Mouse (Mus musculus): ENCODE results near the gene Gnai3. TPM values are rescaled to one million over a fixed set of nuclear protein-coding genes. Genes with fewer than 3 reads are reported as not detected.

The Gnai3 gene
- total and polyA plus RNA-seq, 2 experiments: 19.0 to 89.5 TPM

DNA sequence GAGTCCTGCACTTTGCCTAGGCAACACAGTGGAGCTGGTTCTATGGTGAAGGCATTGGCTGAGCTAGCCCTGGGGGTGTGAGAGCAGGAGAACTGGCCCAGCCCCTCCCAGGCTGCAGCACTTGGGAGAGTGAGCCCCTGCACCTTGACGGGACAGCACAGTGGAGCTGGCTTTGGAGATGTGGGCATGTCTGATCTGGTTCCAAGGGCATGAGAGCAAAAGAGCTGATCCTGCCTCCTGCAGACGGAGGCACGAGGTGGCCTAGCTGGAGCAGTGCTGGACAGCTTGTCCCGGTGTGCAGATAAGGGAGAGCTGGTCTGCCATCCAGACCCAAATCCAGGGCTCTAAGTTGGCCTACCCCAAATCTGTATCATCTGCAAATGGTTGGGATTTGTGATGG, 81.3 kb downstream of the Gnai3 start:
- Histone ChIP-seq H3K27me3 (ENCODE audit: control insufficient read depth, insufficient read depth, low read length) (no peaks in the 10 kb centered on the region), H3K36me3 (ENCODE audit: control insufficient read depth, insufficient read depth, low read length) (no peaks in the 10 kb centered on the region), H3K9ac (ENCODE audit: low read depth, low read length) (no peak overlapping the region), H3K79me2 (ENCODE audit: control insufficient read depth, insufficient read depth, low read length) (no peaks in the 10 kb centered on the region), H3K27ac (replicated peaks; ENCODE audit: insufficient read depth, low read depth, low read length) (no peak overlapping the region), H3K4me1 (ENCODE audit: control insufficient read depth, insufficient read depth, low read length) (peaks cover 14% of the 10 kb centered on the region), H3K4me3 (ENCODE audit: insufficient read depth, low read depth, low read length) (no peak overlapping the region)
- TF ChIP-seq CTCF (IDR thresholded peaks at IDR 0.05; ENCODE audit: low read depth, low read length) (no peak), POLR2A (IDR thresholded peaks at IDR 0.05; ENCODE audit: extremely low read depth, insufficient read depth, low read length) (no peak)
- WGBS: 39% methylated on average over 4 of the region's 4 CpGs
- no peak for DNase-seq (ENCODE audit: extremely low read depth, low read depth, low spot score)

GRCm38 (mm10) chr3:108062648-108063047, 83.3 kb downstream of the Gnai3 start:
- H3K27ac ChIP-seq (replicated peaks; ENCODE audit: insufficient read depth, low read depth, low read length): no peak overlapping the region
- 86% methylated on average over 8 of the region's 8 CpGs for whole genome bisulfite sequencing
- H3K9ac ChIP-seq (ENCODE audit: low read depth, low read length): no peak overlapping the region
- H3K4me1 ChIP-seq (ENCODE audit: control insufficient read depth, insufficient read depth, low read length): peaks cover 6% of the 10 kb centered on the region
- no peak for TF ChIP-seq CTCF (IDR thresholded peaks at IDR 0.05; ENCODE audit: low read depth, low read length)
- no peak for TF ChIP-seq POLR2A (IDR thresholded peaks at IDR 0.05; ENCODE audit: extremely low read depth, insufficient read depth, low read length)
- no peaks in the 10 kb centered on the region for H3K27me3 ChIP-seq (ENCODE audit: control insufficient read depth, insufficient read depth, low read length)
- no peak for DNase-seq (ENCODE audit: extremely low read depth, low read depth, low spot score)
- H3K4me3 ChIP-seq (ENCODE audit: insufficient read depth, low read depth, low read length): no peak overlapping the region
- no peaks in the 10 kb centered on the region for H3K79me2 ChIP-seq (ENCODE audit: control insufficient read depth, insufficient read depth, low read length)
- H3K36me3 ChIP-seq (ENCODE audit: control insufficient read depth, insufficient read depth, low read length): no peaks in the 10 kb centered on the region

DNA sequence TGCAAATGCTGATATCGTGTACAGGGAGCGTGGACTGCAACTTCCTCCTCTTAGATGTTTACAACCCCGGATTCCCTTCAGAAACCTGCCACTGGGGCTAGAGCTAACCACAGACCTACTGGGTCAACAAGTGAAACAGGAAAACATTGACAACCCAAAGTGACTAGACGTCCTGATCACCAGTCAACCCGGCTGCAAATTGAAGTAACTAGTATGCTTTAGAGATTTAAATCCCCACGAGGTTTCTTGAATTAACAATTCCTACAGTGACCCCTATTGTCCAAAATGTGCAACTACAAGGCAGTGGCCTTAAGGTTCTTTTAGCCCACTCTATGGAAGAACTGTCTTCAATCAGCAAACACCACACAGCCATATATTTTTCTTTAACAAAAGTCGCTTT, 84.5 kb downstream of the Gnai3 start:
- Histone ChIP-seq H3K9ac (ENCODE audit: low read depth, low read length) (peak overlapping the region; percentile 68; the same call in 1 of the 2 replicates), H3K4me1 (ENCODE audit: control insufficient read depth, insufficient read depth, low read length) (peaks cover 3% of the 10 kb centered on the region), H3K36me3 (ENCODE audit: control insufficient read depth, insufficient read depth, low read length) (no peaks in the 10 kb centered on the region), H3K4me3 (ENCODE audit: insufficient read depth, low read depth, low read length) (no peak overlapping the region), H3K27me3 (ENCODE audit: control insufficient read depth, insufficient read depth, low read length) (no peaks in the 10 kb centered on the region), H3K27ac (replicated peaks; ENCODE audit: insufficient read depth, low read depth, low read length) (no peak overlapping the region), H3K79me2 (ENCODE audit: control insufficient read depth, insufficient read depth, low read length) (no peaks in the 10 kb centered on the region)
- WGBS: 7% methylated on average over 7 of the region's 7 CpGs
- DNase-seq (ENCODE audit: extremely low read depth, low read depth, low spot score): peak; percentile 79
- TF ChIP-seq POLR2A (IDR thresholded peaks at IDR 0.05; ENCODE audit: extremely low read depth, insufficient read depth, low read length) (no peak), CTCF (IDR thresholded peaks at IDR 0.05; ENCODE audit: low read depth, low read length) (peak; percentile 52)

Other genes starting within 250 kb of the Gnai3 start
- gene Gstm7, start 214.3 kb downstream of the Gnai3 start, total RNA-seq (2014; rRNA removed): 69.8 and 99.1 TPM in 2 replicates
- gene Gstm7, start 214.3 kb downstream of the Gnai3 start, polyA plus RNA-seq (2012; rRNA removed): 108 and 130 TPM in 2 replicates
- gene Gstm6, start 202.4 kb downstream of the Gnai3 start, total RNA-seq (2014; rRNA removed): 96.1 and 97.1 TPM in 2 replicates
- 138 and 146 TPM in 2 replicates for gene Gstm6, start 202.4 kb downstream of the Gnai3 start, polyA plus RNA-seq (2012; rRNA removed)
- gene Gstm3, start 176.9 kb downstream of the Gnai3 start, total RNA-seq (2014; rRNA removed): 34.1 and 107 TPM in 2 replicates
- gene Gstm3, start 176.9 kb downstream of the Gnai3 start, polyA plus RNA-seq (2012; rRNA removed): 145 and 164 TPM in 2 replicates
- gene Gstm2, start 159.7 kb downstream of the Gnai3 start, total RNA-seq (2014; rRNA removed): 79.1 and 88.5 TPM in 2 replicates
- 222 and 270 TPM in 2 replicates for gene Gstm2, start 159.7 kb downstream of the Gnai3 start, polyA plus RNA-seq (2012; rRNA removed)
- gene Gstm1, start 128.2 kb downstream of the Gnai3 start, total RNA-seq (2014; rRNA removed): 474 and 907 TPM in 2 replicates
- 5,254 and 6,847 TPM in 2 replicates for gene Gstm1, start 128.2 kb downstream of the Gnai3 start, polyA plus RNA-seq (2012; rRNA removed)
- 19.8 and 26.5 TPM in 2 replicates for gene Gstm4, start 101.3 kb downstream of the Gnai3 start, total RNA-seq (2014; rRNA removed)
- gene Gstm4, start 101.3 kb downstream of the Gnai3 start, polyA plus RNA-seq (2012; rRNA removed): 86.0 and 98.9 TPM in 2 replicates
- 11.0 and 13.8 TPM in 2 replicates for gene Ampd2, start 59.5 kb downstream of the Gnai3 start, total RNA-seq (2014; rRNA removed)
- 69.6 and 128 TPM in 2 replicates for gene Ampd2, start 59.5 kb downstream of the Gnai3 start, polyA plus RNA-seq (2012; rRNA removed)
- 2.9 and 3.9 TPM in 2 replicates for gene Gnat2, start 53.4 kb downstream of the Gnai3 start, total RNA-seq (2014; rRNA removed)
- 0.91 and 1.5 TPM in 2 replicates for gene Gnat2, start 53.4 kb downstream of the Gnai3 start, polyA plus RNA-seq (2012; rRNA removed)
- not detected in 2 replicates for gene Gpr61, start 8.7 kb upstream of the Gnai3 start, total RNA-seq (2014; rRNA removed)
- not detected in 2 replicates for gene Gpr61, start 8.7 kb upstream of the Gnai3 start, polyA plus RNA-seq (2012; rRNA removed)
- gene Amigo1, start 40.2 kb upstream of the Gnai3 start, total RNA-seq (2014; rRNA removed): 2.7 and 3.8 TPM in 2 replicates
- gene Amigo1, start 40.2 kb upstream of the Gnai3 start, polyA plus RNA-seq (2012; rRNA removed): 9.3 and 15.1 TPM in 2 replicates
- 2.1 and 2.4 TPM in 2 replicates for gene Cyb561d1, start 55.1 kb upstream of the Gnai3 start, total RNA-seq (2014; rRNA removed)
- 3.8 and 4.1 TPM in 2 replicates for gene Cyb561d1, start 55.1 kb upstream of the Gnai3 start, polyA plus RNA-seq (2012; rRNA removed)
- gene Atxn7l2, start 64.8 kb upstream of the Gnai3 start, total RNA-seq (2014; rRNA removed): 0.28 and 0.34 TPM in 2 replicates
- 1.7 and 2.0 TPM in 2 replicates for gene Atxn7l2, start 64.8 kb upstream of the Gnai3 start, polyA plus RNA-seq (2012; rRNA removed)
- 0.09 TPM in 1 of 2 replicates, not detected in the other for gene Sypl2, start 80.5 kb upstream of the Gnai3 start, total RNA-seq (2014; rRNA removed)
- 0.06 and 0.09 TPM in 2 replicates for gene Sypl2, start 80.5 kb upstream of the Gnai3 start, polyA plus RNA-seq (2012; rRNA removed)
- gene Psma5, start 110.8 kb upstream of the Gnai3 start, total RNA-seq (2014; rRNA removed): 85.9 and 86.7 TPM in 2 replicates
- 40.5 and 46.4 TPM in 2 replicates for gene Psma5, start 110.8 kb upstream of the Gnai3 start, polyA plus RNA-seq (2012; rRNA removed)
- 6.5 and 10.5 TPM in 2 replicates for gene Sort1, start 137.9 kb upstream of the Gnai3 start, total RNA-seq (2014; rRNA removed)
- 5.1 and 8.3 TPM in 2 replicates for gene Sort1, start 137.9 kb upstream of the Gnai3 start, polyA plus RNA-seq (2012; rRNA removed)
- gene Mybphl, start 218.8 kb upstream of the Gnai3 start, total RNA-seq (2014; rRNA removed): not detected in 2 replicates
- not detected in 2 replicates for gene Mybphl, start 218.8 kb upstream of the Gnai3 start, polyA plus RNA-seq (2012; rRNA removed)
- 0.40 TPM in 1 of 2 replicates, not detected in the other for gene Psrc1, start 237.7 kb upstream of the Gnai3 start, total RNA-seq (2014; rRNA removed)
- gene Psrc1, start 237.7 kb upstream of the Gnai3 start, polyA plus RNA-seq (2012; rRNA removed): 0.26 and 0.37 TPM in 2 replicates